Mouse (Mus musculus): ENCODE measurements around the gene Snx5. TPM values are rescaled to one million over a fixed set of nuclear protein-coding genes. Genes with fewer than 3 reads are reported as not detected.

Snx5 gene
- polyA plus RNA-seq, 1 experiment from 2014 or later: 59.4 TPM

DNA sequence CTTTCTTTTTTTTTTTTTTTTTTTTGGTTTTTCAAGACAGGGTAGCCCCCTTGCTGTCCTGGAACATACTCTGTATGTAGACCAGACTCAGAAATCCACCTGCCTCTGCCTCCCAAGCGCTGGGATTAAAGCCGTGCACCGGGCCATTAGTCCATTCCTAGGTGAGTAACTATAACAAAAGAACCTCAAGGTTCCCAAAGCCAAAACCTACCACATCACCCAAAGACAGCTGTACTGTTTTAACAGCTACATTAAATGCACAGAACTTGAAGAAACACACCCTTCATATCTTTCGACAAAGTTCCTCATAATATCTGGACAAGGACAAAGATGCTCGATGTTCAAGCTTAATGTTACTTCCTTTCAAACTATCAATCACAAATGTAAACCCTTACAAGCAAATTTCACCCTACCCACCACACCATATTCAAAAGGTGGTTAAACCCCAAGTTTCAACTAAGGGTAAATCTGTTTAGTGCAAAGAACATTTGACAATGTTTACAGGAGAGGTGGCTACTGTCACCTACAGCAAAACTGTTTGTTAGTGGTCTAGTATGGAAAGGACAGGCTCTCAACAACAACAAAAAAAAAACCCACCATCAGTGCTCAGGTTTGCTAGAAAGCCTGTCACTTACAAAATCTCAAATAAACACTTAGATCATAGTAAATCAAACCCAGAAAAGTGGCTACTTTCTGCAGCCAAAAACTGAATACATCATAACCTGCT is 3.5 kb downstream of the Snx5 start:
- peaks cover 44% of the 10 kb centered on the region for H3K36me3 ChIP-seq (replicated peaks)
- H3K27ac ChIP-seq (replicated peaks): peak overlapping the region; percentile 67
- WGBS (ENCODE audit: insufficient replicate concordance): 20% methylated on average over 5 of the region's 5 CpGs
- H3K4me1 ChIP-seq (replicated peaks): peaks cover 77% of the 10 kb centered on the region
- H3K9ac ChIP-seq: peak overlapping the region; percentile 6; the same call in 1 of the 2 replicates
- H3K9me3 ChIP-seq (replicated peaks): no peaks in the 10 kb centered on the region
- H3K27me3 ChIP-seq: no peaks in the 10 kb centered on the region
- H3K4me2 ChIP-seq: peak overlapping the region; percentile 78
- peak overlapping the region; percentile 94 for H3K4me3 ChIP-seq (replicated peaks)
- ATAC-seq (ENCODE audit: insufficient read depth): no peak

DNA sequence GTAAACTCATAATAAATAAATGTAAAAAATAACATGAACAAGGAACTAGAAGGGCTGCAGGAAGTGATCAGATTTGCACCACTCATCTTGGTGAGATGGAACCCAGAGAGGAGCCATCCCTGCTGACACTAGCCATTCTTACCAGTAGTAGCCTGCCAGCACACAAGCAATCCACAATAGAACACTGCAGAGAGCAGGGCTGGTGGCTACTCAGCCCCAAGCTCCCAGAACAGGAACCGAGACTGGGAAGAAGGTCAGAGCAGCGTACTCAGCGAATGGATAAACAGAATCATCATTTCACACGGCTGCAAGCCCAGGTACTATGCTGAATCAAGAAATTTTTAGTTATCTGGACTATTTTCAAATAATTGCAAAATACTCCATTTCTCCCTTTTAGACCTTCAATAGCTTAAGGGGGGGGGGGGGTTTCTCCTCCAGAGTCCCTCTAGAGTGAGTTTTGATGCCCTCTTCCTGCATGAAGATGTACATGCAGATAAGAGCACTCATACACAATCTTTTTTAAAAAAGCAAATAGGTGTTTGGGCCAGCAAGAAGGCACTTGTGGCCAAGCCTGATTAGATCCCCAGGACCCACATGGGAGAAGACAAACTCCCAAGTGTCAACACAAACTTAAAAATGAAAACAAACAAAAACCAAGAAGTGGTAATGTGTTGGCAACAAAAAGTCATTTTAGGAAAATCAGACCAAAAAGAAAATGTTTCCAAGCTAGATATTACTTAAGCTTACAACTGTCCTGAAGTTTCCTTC is 4.6 kb downstream of the Snx5 start:
- H3K36me3 ChIP-seq (replicated peaks): peaks cover 55% of the 10 kb centered on the region
- H3K9ac ChIP-seq: no peak overlapping the region
- H3K4me3 ChIP-seq (replicated peaks): no peak overlapping the region
- H3K27ac ChIP-seq (replicated peaks): peak overlapping the region; percentile 61; the same call in 1 of the 2 replicates
- H3K4me2 ChIP-seq: peak overlapping the region; percentile 78
- no peak for ATAC-seq (ENCODE audit: insufficient read depth)
- no peaks in the 10 kb centered on the region for H3K9me3 ChIP-seq (replicated peaks)
- WGBS (ENCODE audit: insufficient replicate concordance): 27% methylated on average over 4 of the region's 4 CpGs
- no peaks in the 10 kb centered on the region for H3K27me3 ChIP-seq
- peaks cover 71% of the 10 kb centered on the region for H3K4me1 ChIP-seq (replicated peaks)

DNA sequence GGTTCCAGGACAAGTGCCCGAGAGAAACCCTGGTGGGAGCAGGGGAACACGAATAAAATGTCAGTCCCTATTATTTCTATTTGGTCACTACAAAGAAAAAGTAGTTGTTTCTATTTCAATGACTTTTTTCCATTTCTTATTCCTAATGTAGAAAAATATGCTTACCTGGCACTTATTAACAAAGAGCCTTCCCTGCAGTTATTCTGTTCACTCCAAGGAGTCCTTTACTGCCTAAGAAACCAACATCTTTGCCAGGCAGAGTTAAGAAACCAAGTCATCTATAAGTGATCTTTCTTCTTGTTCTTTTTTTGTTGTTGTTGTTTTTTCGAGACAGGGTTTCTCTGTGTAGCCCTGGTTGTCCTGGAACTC is 5.6 kb downstream of the Snx5 start:
- no peak for ATAC-seq (ENCODE audit: insufficient read depth)
- Histone ChIP-seq H3K27ac (replicated peaks) (peak overlapping the region; percentile 48; the same call in 1 of the 2 replicates), H3K4me3 (replicated peaks) (no peak overlapping the region), H3K9me3 (replicated peaks) (no peaks in the 10 kb centered on the region), H3K27me3 (no peaks in the 10 kb centered on the region), H3K4me1 (replicated peaks) (peaks cover 69% of the 10 kb centered on the region), H3K4me2 (peak overlapping the region; percentile 11), H3K36me3 (replicated peaks) (peaks cover 65% of the 10 kb centered on the region), H3K9ac (0 out of 2 replicates have a peak overlapping the region, but pooled peaks have one; percentile 13)
- WGBS (ENCODE audit: insufficient replicate concordance): 48% methylated on average over 3 of the region's 3 CpGs

DNA sequence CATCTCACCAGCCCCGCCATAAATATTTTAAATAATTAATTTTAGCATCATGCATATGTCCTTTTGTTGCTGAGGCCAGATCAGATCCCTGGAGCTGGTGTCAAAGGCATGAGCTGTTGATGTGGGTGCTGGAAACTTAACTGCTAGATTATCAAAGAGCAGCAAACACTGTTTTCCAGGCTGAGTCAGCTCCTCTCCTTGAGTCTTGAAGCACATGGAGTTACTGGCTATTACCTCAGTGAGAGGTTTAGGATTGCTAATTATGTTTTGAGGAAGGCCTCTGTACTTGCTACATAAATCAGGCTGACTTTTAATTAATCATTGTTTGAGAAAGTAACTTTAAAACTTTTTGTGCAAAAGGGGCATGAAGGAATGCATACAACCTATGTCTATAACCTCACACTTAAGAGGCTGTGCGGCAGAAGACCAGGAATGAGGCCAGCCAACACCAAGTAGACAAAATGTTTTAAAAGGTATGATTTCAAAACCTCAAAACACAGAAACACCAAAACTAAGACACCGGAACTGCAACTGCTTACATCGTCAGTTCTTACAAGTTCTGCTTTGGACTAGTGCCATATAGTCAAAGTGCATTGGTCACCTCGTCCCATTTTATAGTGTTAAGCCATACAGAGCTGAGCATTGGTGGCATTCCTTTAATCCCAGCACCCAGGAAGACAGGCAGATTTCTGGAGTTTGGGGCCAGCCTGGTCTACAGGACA is 6.1 kb downstream of the Snx5 start:
- Histone ChIP-seq H3K27me3 (no peaks in the 10 kb centered on the region), H3K9me3 (replicated peaks) (no peaks in the 10 kb centered on the region), H3K36me3 (replicated peaks) (peaks cover 69% of the 10 kb centered on the region), H3K9ac (0 out of 2 replicates have a peak overlapping the region, but pooled peaks have one; percentile 13), H3K4me1 (replicated peaks) (peaks cover 69% of the 10 kb centered on the region), H3K27ac (replicated peaks) (peak overlapping the region; percentile 48; the same call in 1 of the 2 replicates), H3K4me3 (replicated peaks) (no peak overlapping the region), H3K4me2 (peak overlapping the region; percentile 11)
- no peak for ATAC-seq (ENCODE audit: insufficient read depth)
- 50% methylated on average over 5 of the region's 5 CpGs for WGBS (ENCODE audit: insufficient replicate concordance)

DNA sequence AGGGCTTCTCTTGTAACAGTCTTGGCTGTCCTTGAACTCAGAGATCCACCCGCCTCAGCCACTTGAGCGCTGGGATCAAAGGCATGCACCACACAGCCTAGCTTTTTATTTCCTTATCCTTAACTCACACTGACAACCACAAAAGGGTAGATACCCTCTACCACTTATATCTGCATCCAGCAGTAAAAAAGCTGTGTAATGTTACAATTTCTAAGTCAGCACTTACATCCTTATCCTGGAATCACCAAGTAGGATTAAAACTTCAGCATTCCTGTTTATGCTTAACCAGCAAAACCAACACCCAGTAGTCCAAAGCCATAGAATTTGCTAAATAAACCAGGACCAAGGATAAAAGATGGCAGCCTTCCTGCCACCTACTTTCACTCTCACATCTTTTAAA is 7.9 kb downstream of the Snx5 start:
- no peak overlapping the region for H3K4me3 ChIP-seq (replicated peaks)
- 49% methylated on average over 2 of the region's 2 CpGs for WGBS (ENCODE audit: insufficient replicate concordance)
- H3K9me3 ChIP-seq (replicated peaks): no peaks in the 10 kb centered on the region
- H3K27me3 ChIP-seq: no peaks in the 10 kb centered on the region
- ATAC-seq (ENCODE audit: insufficient read depth): no peak
- H3K36me3 ChIP-seq (replicated peaks): peaks cover 86% of the 10 kb centered on the region
- no peak overlapping the region for H3K27ac ChIP-seq (replicated peaks)
- H3K9ac ChIP-seq: no peak overlapping the region
- H3K4me1 ChIP-seq (replicated peaks): peaks cover 55% of the 10 kb centered on the region
- H3K4me2 ChIP-seq: no peak overlapping the region

DNA sequence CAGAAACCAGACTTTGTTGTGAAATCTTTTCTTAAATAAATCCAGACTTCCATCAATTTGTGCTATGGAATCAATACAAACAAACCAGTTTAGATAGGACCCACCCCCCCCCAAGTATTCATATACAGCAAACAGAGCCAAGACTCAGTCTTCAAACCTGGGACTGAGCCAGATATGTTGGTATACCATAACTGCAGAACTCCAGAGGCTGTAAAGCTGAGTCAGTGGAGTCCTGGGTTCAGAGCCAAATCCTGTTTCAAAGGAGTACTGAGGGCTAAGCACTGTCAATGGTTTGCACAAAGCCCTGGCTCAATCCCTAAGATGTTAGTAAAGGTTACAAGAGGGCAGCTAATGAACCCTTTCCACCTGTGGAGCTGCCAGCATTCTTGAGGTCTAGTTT is 20.6 kb downstream of the Snx5 start:
- H3K27ac ChIP-seq (replicated peaks): no peak overlapping the region
- H3K4me1 ChIP-seq (replicated peaks): peaks cover 15% of the 10 kb centered on the region
- ATAC-seq (ENCODE audit: insufficient read depth): no peak
- H3K9ac ChIP-seq: no peak overlapping the region
- no peaks in the 10 kb centered on the region for H3K27me3 ChIP-seq
- no peaks in the 10 kb centered on the region for H3K9me3 ChIP-seq (replicated peaks)
- H3K4me3 ChIP-seq (replicated peaks): no peak overlapping the region
- peaks cover 59% of the 10 kb centered on the region for H3K36me3 ChIP-seq (replicated peaks)
- H3K4me2 ChIP-seq: no peak overlapping the region

DNA sequence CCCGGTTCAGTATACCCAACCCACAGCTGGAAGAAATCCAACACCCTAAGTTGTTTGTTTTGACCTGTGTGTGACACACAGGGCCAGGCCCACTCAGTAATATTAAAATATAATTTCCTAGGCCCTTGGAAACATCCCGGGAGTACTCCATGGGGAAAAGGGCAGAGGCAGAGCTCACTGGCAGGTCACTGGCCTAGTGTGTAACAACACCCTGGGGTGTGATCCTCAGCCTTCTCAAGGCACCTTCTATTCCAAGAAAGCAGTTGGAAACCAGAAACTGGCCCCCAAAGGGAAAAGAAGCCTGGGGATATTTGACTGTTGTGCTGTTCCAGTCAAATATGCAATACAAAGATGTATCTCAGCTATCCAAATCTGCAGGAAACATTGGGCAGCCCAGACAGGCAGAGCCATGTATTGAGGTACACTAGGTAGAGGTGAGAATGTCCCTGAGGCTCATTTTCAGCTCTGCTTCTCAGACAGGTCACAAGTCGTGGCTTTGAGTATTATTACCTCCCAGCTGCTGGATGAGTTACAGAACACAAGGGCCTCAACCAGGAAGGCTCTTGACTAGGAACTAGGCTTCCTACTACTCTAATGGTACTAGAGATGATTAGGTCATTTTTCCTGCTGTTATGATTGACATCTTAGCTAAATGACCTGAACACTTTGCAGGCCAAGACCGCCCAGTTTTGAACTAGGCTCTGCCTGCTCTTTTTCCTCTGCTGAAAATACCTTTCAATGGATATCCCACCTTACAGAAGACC is 21.9 kb downstream of the Snx5 start:
- Histone ChIP-seq H3K9me3 (replicated peaks) (no peaks in the 10 kb centered on the region), H3K27ac (replicated peaks) (0 out of 2 replicates have a peak overlapping the region, but pooled peaks have one; percentile 3), H3K27me3 (no peaks in the 10 kb centered on the region), H3K9ac (no peak overlapping the region), H3K4me2 (no peak overlapping the region), H3K4me1 (replicated peaks) (peaks cover 15% of the 10 kb centered on the region), H3K36me3 (replicated peaks) (peaks cover 46% of the 10 kb centered on the region), H3K4me3 (replicated peaks) (no peak overlapping the region)
- 29% methylated on average over 4 of the region's 4 CpGs for WGBS (ENCODE audit: insufficient replicate concordance)
- ATAC-seq (ENCODE audit: insufficient read depth): no peak

DNA sequence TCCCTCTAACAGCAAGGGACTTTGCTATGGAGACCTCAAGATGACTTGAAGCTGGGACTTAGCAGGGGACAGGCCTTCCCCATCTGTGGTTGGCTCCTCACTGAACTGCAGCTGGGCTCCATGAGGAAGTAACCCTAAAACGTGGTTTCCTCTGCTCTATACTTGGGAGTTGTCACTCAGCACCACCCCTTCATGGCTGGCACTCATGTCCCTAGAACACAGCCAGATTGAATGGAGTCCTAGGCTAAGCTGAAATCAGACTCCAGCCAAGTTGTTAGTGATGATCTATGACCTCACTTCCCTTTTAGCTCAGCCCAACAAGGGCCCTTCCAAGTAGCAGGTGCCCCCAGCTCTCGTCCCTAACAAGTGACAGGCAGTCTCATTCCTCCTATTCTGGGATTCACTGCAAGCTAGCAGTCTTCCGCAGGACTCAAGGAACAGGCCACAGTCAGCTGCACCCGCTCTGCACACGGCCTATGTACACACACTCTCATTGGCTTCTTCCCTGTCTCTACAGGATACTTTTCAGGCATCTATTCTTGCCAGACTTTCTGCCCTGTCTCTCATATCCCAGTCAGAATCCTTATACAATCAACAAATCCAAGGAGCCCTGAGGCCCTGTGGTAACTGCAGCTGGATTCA is 23.2 kb downstream of the Snx5 start:
- 14% methylated on average over 5 of the region's 5 CpGs for WGBS (ENCODE audit: insufficient replicate concordance)

DNA sequence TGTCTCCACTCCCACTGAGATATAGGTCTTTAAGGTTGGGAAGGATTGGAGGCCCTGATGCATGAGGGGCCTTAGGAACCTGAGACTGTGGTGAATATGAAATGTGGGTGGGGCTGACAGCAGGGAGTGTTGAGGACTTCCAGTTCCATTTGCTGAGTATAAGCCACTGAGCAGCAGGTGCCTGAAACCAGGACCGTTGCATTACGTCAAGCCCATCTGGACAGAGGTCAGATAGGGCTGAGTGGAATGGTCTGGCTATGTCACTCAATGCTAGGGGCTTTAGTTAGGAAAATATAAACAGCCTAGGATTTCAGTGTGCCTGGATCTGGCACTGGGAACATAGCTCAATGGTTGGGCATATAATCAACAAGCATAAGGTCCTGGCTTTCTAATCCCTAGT is 24.4 kb downstream of the Snx5 start:
- H3K4me1 ChIP-seq (replicated peaks): peaks cover 15% of the 10 kb centered on the region
- no peak for ATAC-seq (ENCODE audit: insufficient read depth)
- H3K36me3 ChIP-seq (replicated peaks): peaks cover 20% of the 10 kb centered on the region
- no peak overlapping the region for H3K27ac ChIP-seq (replicated peaks)
- 75% methylated on average over 2 of the region's 2 CpGs for WGBS (ENCODE audit: insufficient replicate concordance)
- H3K27me3 ChIP-seq: no peaks in the 10 kb centered on the region
- H3K9me3 ChIP-seq (replicated peaks): no peaks in the 10 kb centered on the region
- H3K4me2 ChIP-seq: no peak overlapping the region
- no peak overlapping the region for H3K4me3 ChIP-seq (replicated peaks)
- no peak overlapping the region for H3K9ac ChIP-seq

More for the DNA sequence above, 23.2 kb downstream of the Snx5 start:
- H3K27ac ChIP-seq (replicated peaks): peak overlapping the region; percentile 33; the same call in 1 of the 2 replicates
- H3K4me2 ChIP-seq: no peak overlapping the region
- no peaks in the 10 kb centered on the region for H3K27me3 ChIP-seq
- ATAC-seq (ENCODE audit: insufficient read depth): peak; percentile 23
- H3K4me1 ChIP-seq (replicated peaks): peaks cover 15% of the 10 kb centered on the region
- no peaks in the 10 kb centered on the region for H3K9me3 ChIP-seq (replicated peaks)
- H3K4me3 ChIP-seq (replicated peaks): no peak overlapping the region
- H3K36me3 ChIP-seq (replicated peaks): peaks cover 32% of the 10 kb centered on the region
- no peak overlapping the region for H3K9ac ChIP-seq

DNA sequence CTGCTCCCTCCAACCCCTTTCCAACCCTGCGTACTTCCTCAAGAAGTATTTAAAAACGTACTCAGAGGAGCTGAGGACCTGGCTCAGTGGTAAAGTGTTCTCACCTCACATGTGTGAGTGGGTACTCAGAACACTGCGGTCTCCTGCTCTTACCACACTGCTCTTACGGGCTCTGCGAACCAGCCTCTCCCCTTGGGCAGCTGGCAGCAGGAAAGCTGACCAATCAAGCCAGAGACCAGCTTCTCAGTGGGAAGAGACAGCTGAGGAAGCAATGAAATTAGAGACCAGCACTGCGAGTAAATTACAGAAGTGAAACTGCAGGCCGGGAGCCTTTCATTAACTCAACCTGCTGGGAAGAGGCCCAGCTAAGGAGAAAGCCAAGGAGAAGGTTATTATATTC is 25.2 kb downstream of the Snx5 start:
- no peak for ATAC-seq (ENCODE audit: insufficient read depth)

More for the DNA sequence above, 25.2 kb downstream of the Snx5 start:
- peaks cover 13% of the 10 kb centered on the region for H3K36me3 ChIP-seq (replicated peaks)
- H3K9me3 ChIP-seq (replicated peaks): no peaks in the 10 kb centered on the region
- no peaks in the 10 kb centered on the region for H3K27me3 ChIP-seq
- no peak overlapping the region for H3K4me2 ChIP-seq
- peaks cover 15% of the 10 kb centered on the region for H3K4me1 ChIP-seq (replicated peaks)
- no peak overlapping the region for H3K27ac ChIP-seq (replicated peaks)
- no peak overlapping the region for H3K9ac ChIP-seq
- no peak overlapping the region for H3K4me3 ChIP-seq (replicated peaks)
- 38% methylated on average over 7 of the region's 7 CpGs for WGBS (ENCODE audit: insufficient replicate concordance)

Data from liver, embryonic 15.5 days (tissue).